Comparison of ENCODE assay signal across 8 mouse cellular contexts in the genomic region with DNA sequence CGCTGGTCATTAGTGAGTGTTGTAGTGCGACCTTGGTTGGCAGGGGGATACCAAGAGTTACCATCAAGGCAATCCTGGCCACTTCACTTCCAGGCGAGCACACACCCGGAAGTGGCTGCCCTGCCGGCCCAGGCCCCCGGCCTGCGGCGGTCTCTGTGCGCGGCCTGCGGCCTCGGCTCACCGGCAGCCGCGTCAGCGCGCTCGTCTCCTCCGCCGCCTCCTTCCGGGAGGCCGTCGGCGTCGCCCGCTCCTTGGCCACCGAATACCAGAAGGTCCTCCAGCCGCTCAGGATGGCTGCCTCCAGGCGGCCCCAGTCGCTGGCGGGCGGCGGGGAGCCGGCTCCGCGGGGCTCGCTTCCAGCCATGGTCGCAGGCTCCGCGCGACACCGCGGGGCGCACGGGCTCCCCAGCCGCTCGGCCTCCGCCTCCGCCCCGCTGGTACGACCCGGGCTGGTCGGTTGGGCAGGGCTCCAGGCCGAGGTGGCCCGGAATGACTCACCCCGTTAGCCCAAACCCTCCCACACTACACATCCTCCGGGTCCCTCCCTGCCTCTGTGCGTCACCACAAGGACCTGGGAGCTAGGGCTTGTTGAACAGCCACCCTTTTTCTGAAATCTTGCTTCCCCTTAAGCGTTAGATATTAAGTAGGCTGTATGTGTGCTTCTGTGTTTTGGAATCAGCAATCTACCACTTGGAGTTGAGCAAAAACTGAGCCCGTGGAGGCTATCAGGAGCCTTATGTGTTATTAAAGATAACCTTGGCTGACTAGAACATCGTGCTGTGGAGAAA. TPM values are rescaled to one million over a fixed set of nuclear protein-coding genes. Genes with fewer than 3 reads are reported as not detected.
DNase-seq lines count a peak whose midpoint lies in the region; ATAC-seq lines count a peak whose summit lies in the region.

A gene (minus strand): TSS at position 513 of the 788 bp plus-strand sequence.

- peak within 1 kb of the TSS; percentile 72 for H3K4me2 ChIP-seq in embryonic facial prominence, embryonic 12.5 days (replicated peaks)
- H3K4me2 ChIP-seq in midbrain, embryonic 11.5 days = peak within 1 kb of the TSS; percentile 66

- peak; percentile 92 for ATAC-seq in embryonic facial prominence, embryonic 12.5 days (ENCODE audit: insufficient number of reproducible peaks, insufficient read depth, low FRiP score, low TSS enrichment)
- ATAC-seq in midbrain, embryonic 11.5 days (ENCODE audit: low FRiP score) = peak; percentile 97

- peaks cover 16% of the 10 kb centered on the region; the same call in 1 of the 2 replicates for H3K36me3 ChIP-seq in embryonic facial prominence, embryonic 12.5 days
- no peaks in the 10 kb centered on the region for H3K36me3 ChIP-seq in midbrain, embryonic 11.5 days (ENCODE audit: control insufficient read depth, insufficient read depth, low read length)

- H3K27me3 ChIP-seq in embryonic facial prominence, embryonic 12.5 days = no peaks in the 10 kb centered on the region
- no peaks in the 10 kb centered on the region for H3K27me3 ChIP-seq in midbrain, embryonic 11.5 days (ENCODE audit: control insufficient read depth, insufficient read depth, low read length)

- intact Hi-C loops in left cerebral cortex, postnatal 4 days (cut with DNase I) = no loop called here

- no peaks in the 10 kb centered on the region for H3K9me3 ChIP-seq in embryonic facial prominence, embryonic 12.5 days
- H3K9me3 ChIP-seq in midbrain, embryonic 11.5 days (ENCODE audit: control insufficient read depth, low read length) = no peaks in the 10 kb centered on the region

- peak within 1 kb of the TSS; percentile 67 for H3K4me3 ChIP-seq in embryonic facial prominence, embryonic 12.5 days
- peak within 1 kb of the TSS; percentile 61 for H3K4me3 ChIP-seq in midbrain, embryonic 11.5 days (ENCODE audit: low read depth, low read length)

- 1% methylated on average over 61 of the region's 61 CpGs for WGBS in embryonic facial prominence, embryonic 12.5 days
- 2% methylated on average over 61 of the region's 61 CpGs for WGBS in midbrain, embryonic 11.5 days

- no peaks in the 10 kb centered on the region for H3K4me1 ChIP-seq in embryonic facial prominence, embryonic 12.5 days
- H3K4me1 ChIP-seq in midbrain, embryonic 11.5 days (ENCODE audit: control insufficient read depth, insufficient read depth, low read length) = 0 out of 2 replicates have a peak, but pooled peaks cover 2% of the 10 kb centered on the region

- DNase-seq in 3134 (ENCODE audit: extremely low read depth, insufficient read length, low spot score) = peak; percentile 91
- DNase-seq in adrenal gland, postnatal 25 days = peak; percentile 92
- peak; percentile 99 for DNase-seq in heart, adult 11 months
- DNase-seq in kidney, adult 11 months = peak; percentile 85
- DNase-seq in left cerebral cortex, postnatal 4 days = peak; percentile 66
- peak; percentile 95 for DNase-seq in midbrain, embryonic 11.5 days (ENCODE audit: low spot score, missing footprints)
- DNase-seq in skeletal muscle tissue, adult 2 months (ENCODE audit: low read depth, low spot score) = peak; percentile 83

- H3K9ac ChIP-seq in embryonic facial prominence, embryonic 12.5 days = peak within 1 kb of the TSS; percentile 87
- peak within 1 kb of the TSS; percentile 95 for H3K9ac ChIP-seq in midbrain, embryonic 11.5 days (ENCODE audit: low read length)

- peak within 1 kb of the TSS; percentile 96 for H3K27ac ChIP-seq in embryonic facial prominence, embryonic 12.5 days
- peak within 1 kb of the TSS; percentile 89 for H3K27ac ChIP-seq in midbrain, embryonic 11.5 days (ENCODE audit: low read depth, low read length)

RNA-seq across cellular contexts. Expression of the gene that starts here (rescaled TPM):
- 21.6 and 25.8 TPM in 2 replicates for total RNA-seq in adrenal gland, postnatal 25 days (2021)
- 8.8 and 9.5 TPM in 2 replicates for polyA plus RNA-seq in embryonic facial prominence, embryonic 12.5 days (2016; fragmentation: Nextera tagmentation; extraction: Ambion mirVana)
- 1 to 10 TPM; 8.0 to 8.3 TPM for total RNA-seq in left cerebral cortex, postnatal 4 days (2021)
- 5.6 and 7.1 TPM in 2 replicates for polyA plus RNA-seq in midbrain, embryonic 11.5 days (2014; fragmentation: Nextera tagmentation; extraction: Ambion mirVana)

Comparison
In these comparisons a context has a peak if more than half of its experiments do, and no peak if none do; other contexts are left out.
1. Peak in every context shown above with its lines: DNase-seq, ATAC-seq, H3K4me3 ChIP-seq and H3K27ac ChIP-seq.